Comparison of ENCODE assay signal across 8 mouse cellular contexts in genomic region chrX:61119499-61119898, GRCm38 (mm10).
DNase-seq lines count a peak whose midpoint lies in the region; ATAC-seq and TF ChIP-seq lines count a peak whose summit lies in the region.

No protein-coding gene starts in this region.

- no peak overlapping the region for H3K9ac ChIP-seq in heart, embryonic 12.5 days
- H3K9ac ChIP-seq in midbrain, postnatal 0 days (replicated peaks; ENCODE audit: low read length, poor library complexity, severe bottlenecking) = no peak overlapping the region

- 23% methylated on average over 6 of the region's 6 CpGs for WGBS in heart, embryonic 12.5 days
- WGBS in midbrain, postnatal 0 days = 30% methylated on average over 6 of the region's 6 CpGs

- DNase-seq in heart, postnatal 36 days = no peak
- peak; percentile 37 to 45 for DNase-seq in cerebellum, adult 18-20 months
- DNase-seq in frontal cortex, adult 2 months (ENCODE audit: extremely low spot score in 1 of 2, low spot score in 1 of 2) = peak; percentile 22 to 72
- peak; percentile 21 to 39 for DNase-seq in layer of hippocampus, postnatal 36 days
- peak; percentile 50 for DNase-seq in midbrain, postnatal 0 days (ENCODE audit: low spot score)
- DNase-seq in adrenal gland, adult 2 months = no peak

- H3K4me3 ChIP-seq in heart, embryonic 12.5 days = no peak overlapping the region
- no peak overlapping the region for H3K4me3 ChIP-seq in midbrain, postnatal 0 days (ENCODE audit: low read depth, low read length)

- no peaks in the 10 kb centered on the region for H3K4me1 ChIP-seq in heart, embryonic 12.5 days (replicated peaks)
- H3K4me1 ChIP-seq in midbrain, postnatal 0 days (ENCODE audit: insufficient read depth, low read length) = no peaks in the 10 kb centered on the region

- H3K9me3 ChIP-seq in heart, embryonic 12.5 days (replicated peaks) = no peaks in the 10 kb centered on the region
- no peaks in the 10 kb centered on the region for H3K9me3 ChIP-seq in midbrain, postnatal 0 days (ENCODE audit: low read length)

- TF ChIP-seq CTCF in midbrain, postnatal 0 days (IDR thresholded peaks at IDR 0.05) = no peak

- H3K27ac ChIP-seq in heart, embryonic 12.5 days (ENCODE audit: poor library complexity, severe bottlenecking) = no peak overlapping the region
- no peak overlapping the region for H3K27ac ChIP-seq in midbrain, postnatal 0 days (ENCODE audit: low read depth, low read length)

- intact Hi-C loops in heart, postnatal 36 days (cut with DNase I) = no loop called here

- H3K36me3 ChIP-seq in heart, embryonic 12.5 days = no peaks in the 10 kb centered on the region
- H3K36me3 ChIP-seq in midbrain, postnatal 0 days (ENCODE audit: insufficient read depth, low read length) = peaks cover 3% of the 10 kb centered on the region; the same call in 1 of the 2 replicates

- ATAC-seq in heart, embryonic 12.5 days (ENCODE audit: insufficient number of reproducible peaks, low FRiP score) = no peak
- no peak for ATAC-seq in midbrain, postnatal 0 days (ENCODE audit: low FRiP score)
- no peak for ATAC-seq in activated CD4-positive, CD25-positive, alpha-beta regulatory T cell, adult 4 months

- peak overlapping the region; percentile 39; the same call in 1 of the 2 replicates for H3K4me2 ChIP-seq in heart, embryonic 12.5 days
- peak overlapping the region; percentile 28 for H3K4me2 ChIP-seq in midbrain, postnatal 0 days (ENCODE audit: low read depth, low read length, poor library complexity, severe bottlenecking)

- no peaks in the 10 kb centered on the region for H3K27me3 ChIP-seq in heart, embryonic 12.5 days (replicated peaks)
- H3K27me3 ChIP-seq in midbrain, postnatal 0 days (ENCODE audit: insufficient read depth, low read length) = no peaks in the 10 kb centered on the region

Comparison
In these comparisons a context has a peak if more than half of its experiments do, and no peak if none do; other contexts are left out.
1. DNase-seq: peak in cerebellum, adult 18-20 months (2 of 2), frontal cortex, adult 2 months (2 of 2), layer of hippocampus, postnatal 36 days (2 of 2) and midbrain, postnatal 0 days (single experiment); none in heart, postnatal 36 days (0 of 2) and adrenal gland, adult 2 months (single experiment).